Mouse (Mus musculus): ENCODE results near the gene Adcy3. TPM values are rescaled to one million over a fixed set of nuclear protein-coding genes. Genes with fewer than 3 reads are reported as not detected.
"Not testable (repeated sequence)": the region's sequence is repeated elsewhere in the genome, so short reads cannot be mapped to it uniquely, and the experiment has no call there.

The Adcy3 gene
- polyA plus RNA-seq, 1 experiment from 2014 or later = 8.1 TPM

DNA sequence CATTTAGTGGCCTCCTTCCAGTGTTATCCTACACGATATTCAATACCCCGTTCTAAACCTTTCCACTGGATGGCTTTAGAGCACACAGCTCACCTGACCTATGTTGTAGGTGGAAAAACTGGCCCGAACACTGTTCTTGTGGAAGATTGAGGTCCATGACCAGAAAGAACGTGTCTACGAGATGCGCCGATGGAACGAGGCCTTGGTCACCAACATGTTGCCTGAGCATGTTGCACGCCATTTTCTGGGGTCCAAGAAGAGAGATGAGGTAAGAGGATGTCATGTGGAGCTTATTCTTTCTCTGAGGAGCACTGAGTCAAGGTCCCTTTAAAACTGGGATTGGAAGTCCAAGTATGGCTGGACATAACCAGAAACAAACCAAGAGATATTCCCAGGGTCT is 76.3 kb downstream of the Adcy3 start:
- Histone ChIP-seq H3K36me3 (replicated peaks) (peaks cover 64% of the 10 kb centered on the region), H3K27me3 (no peaks in the 10 kb centered on the region), H3K4me1 (no peaks in the 10 kb centered on the region), H3K9me3 (no peaks in the 10 kb centered on the region), H3K4me2 (no peak overlapping the region), H3K9ac (no peak overlapping the region), H3K27ac (no peak overlapping the region), H3K4me3 (replicated peaks) (no peak overlapping the region)
- ATAC-seq (ENCODE audit: low FRiP score) = no peak
- 93% methylated on average over 9 of the region's 9 CpGs for WGBS

- Histone ChIP-seq H3K4me1 (no peaks in the 10 kb centered on the region), H3K4me3 (replicated peaks) (no peak overlapping the region), H3K9ac (no peak overlapping the region), H3K27me3 (no peaks in the 10 kb centered on the region), H3K9me3 (no peaks in the 10 kb centered on the region), H3K36me3 (replicated peaks) (peaks cover 74% of the 10 kb centered on the region), H3K4me2 (no peak overlapping the region), H3K27ac (no peak overlapping the region)
- ATAC-seq (ENCODE audit: low FRiP score) = no peak
- 94% methylated on average over 9 of the region's 9 CpGs for WGBS
Measured at GRCm38 (mm10) chr12:4211174-4211573, 78.3 kb downstream of the Adcy3 start.

GRCm38 (mm10) chr12:4212908-4213307 is 80.0 kb downstream of the Adcy3 start:
- WGBS = 76% methylated on average over 8 of the region's 8 CpGs
- no peaks in the 10 kb centered on the region for H3K9me3 ChIP-seq
- no peaks in the 10 kb centered on the region for H3K27me3 ChIP-seq
- no peak overlapping the region for H3K9ac ChIP-seq
- H3K4me3 ChIP-seq (replicated peaks) = no peak overlapping the region
- no peak for ATAC-seq (ENCODE audit: low FRiP score)
- H3K4me2 ChIP-seq = no peak overlapping the region
- no peaks in the 10 kb centered on the region for H3K4me1 ChIP-seq
- no peak overlapping the region for H3K27ac ChIP-seq
- peaks cover 80% of the 10 kb centered on the region for H3K36me3 ChIP-seq (replicated peaks)

GRCm38 (mm10) chr12:4230156-4230555 is 97.3 kb downstream of the Adcy3 start:
- peaks cover 17% of the 10 kb centered on the region for H3K4me1 ChIP-seq
- no peak overlapping the region for H3K4me2 ChIP-seq
- 96% methylated on average over 7 of the region's 7 CpGs for WGBS
- H3K27me3 ChIP-seq = no peaks in the 10 kb centered on the region
- no peak for ATAC-seq (ENCODE audit: low FRiP score)
- no peak overlapping the region for H3K4me3 ChIP-seq (replicated peaks)
- no peaks in the 10 kb centered on the region for H3K9me3 ChIP-seq
- no peak overlapping the region for H3K9ac ChIP-seq
- H3K27ac ChIP-seq = no peak overlapping the region
- H3K36me3 ChIP-seq (replicated peaks) = peaks cover 45% of the 10 kb centered on the region

DNA sequence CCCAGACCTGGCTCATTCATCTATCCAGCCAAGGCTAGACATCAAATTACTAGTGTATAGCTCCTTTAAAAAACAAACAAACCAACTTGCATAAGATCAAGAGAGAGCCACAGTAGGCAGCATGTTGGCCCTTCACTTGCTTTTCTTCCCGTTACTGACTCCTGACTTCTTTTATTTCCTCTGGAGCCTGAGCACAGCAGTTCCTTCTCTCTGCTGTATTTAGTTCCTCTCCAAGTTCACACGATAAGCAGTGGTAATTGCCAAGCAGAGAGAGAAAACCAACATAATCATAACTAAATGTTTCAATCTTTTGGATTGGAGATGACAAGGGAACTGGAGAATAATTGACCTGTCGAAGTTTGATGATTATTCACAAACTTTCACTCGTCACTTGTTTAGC is 99.9 kb downstream of the Adcy3 start:
- Histone ChIP-seq H3K9me3 (no peaks in the 10 kb centered on the region), H3K9ac (peak overlapping the region; percentile 68; the same call in 1 of the 2 replicates), H3K4me2 (peak overlapping the region; percentile 66), H3K27me3 (no peaks in the 10 kb centered on the region), H3K36me3 (replicated peaks) (peaks cover 20% of the 10 kb centered on the region), H3K4me3 (replicated peaks) (peak overlapping the region; percentile 69), H3K4me1 (peaks cover 17% of the 10 kb centered on the region), H3K27ac (no peak overlapping the region)
- no peak for ATAC-seq (ENCODE audit: low FRiP score)
- 55% methylated on average over 4 of the region's 4 CpGs for WGBS

- ATAC-seq (ENCODE audit: low FRiP score) = peak; percentile 99
- H3K4me3 ChIP-seq (replicated peaks) = peak within 1 kb of the TSS; percentile 69
- under 1% methylated on average over 50 of the region's 50 CpGs for WGBS
- H3K9me3 ChIP-seq = no peaks in the 10 kb centered on the region
- H3K4me2 ChIP-seq = peak within 1 kb of the TSS; percentile 66
- H3K27ac ChIP-seq = peak within 1 kb of the TSS; percentile 92
- H3K36me3 ChIP-seq (replicated peaks) = peaks cover 15% of the 10 kb centered on the region
- H3K27me3 ChIP-seq = no peaks in the 10 kb centered on the region
- H3K4me1 ChIP-seq = peaks cover 17% of the 10 kb centered on the region
- peak within 1 kb of the TSS; percentile 68 for H3K9ac ChIP-seq
Measured at GRCm38 (mm10) chr12:4233572-4234508, 100.9 kb downstream of the Adcy3 start, which contains the start of the genes Ptrhd1 and Cenpo. TSS of gene Ptrhd1 (plus strand) at chr12:4234027. TSS of gene Cenpo (minus strand) at chr12:4234294.

DNA sequence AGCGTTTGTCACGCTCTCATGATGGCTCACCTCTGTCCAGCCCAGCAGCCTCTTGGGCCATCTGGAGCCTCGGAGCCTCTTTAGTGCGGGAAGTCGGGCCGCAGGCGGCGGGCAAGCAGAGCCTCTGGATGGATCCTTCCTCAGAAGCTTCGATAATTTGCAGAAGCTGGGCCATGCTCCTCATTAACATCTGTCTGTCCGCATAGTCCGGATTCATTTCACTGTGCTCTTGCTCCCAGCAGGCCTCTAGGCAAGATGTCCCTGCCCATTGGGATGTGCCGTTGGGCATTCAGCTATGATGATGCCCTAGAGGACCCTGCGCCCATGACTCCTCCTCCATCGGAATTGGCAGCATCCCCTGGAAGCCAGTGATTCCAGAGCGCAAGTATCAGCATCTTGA is 104.6 kb downstream of the Adcy3 start:
- Histone ChIP-seq H3K9me3 (no peaks in the 10 kb centered on the region), H3K4me1 (peaks cover 13% of the 10 kb centered on the region), H3K27me3 (no peaks in the 10 kb centered on the region), H3K36me3 (replicated peaks) (no peaks in the 10 kb centered on the region), H3K4me2 (no peak overlapping the region), H3K9ac (no peak overlapping the region), H3K4me3 (replicated peaks) (no peak overlapping the region), H3K27ac (no peak overlapping the region)
- ATAC-seq (ENCODE audit: low FRiP score) = no peak
- whole genome bisulfite sequencing = 96% methylated on average over 15 of the region's 15 CpGs

GRCm38 (mm10) chr12:4240281-4240680 is 107.4 kb downstream of the Adcy3 start:
- H3K36me3 ChIP-seq (replicated peaks); H3K4me3 ChIP-seq (replicated peaks); H3K9ac ChIP-seq; ATAC-seq (ENCODE audit: low FRiP score); H3K27me3 ChIP-seq; H3K4me1 ChIP-seq; H3K9me3 ChIP-seq; H3K4me2 ChIP-seq; H3K27ac ChIP-seq: not testable (repeated sequence)
- 81% methylated on average over 8 of the region's 8 CpGs for WGBS

DNA sequence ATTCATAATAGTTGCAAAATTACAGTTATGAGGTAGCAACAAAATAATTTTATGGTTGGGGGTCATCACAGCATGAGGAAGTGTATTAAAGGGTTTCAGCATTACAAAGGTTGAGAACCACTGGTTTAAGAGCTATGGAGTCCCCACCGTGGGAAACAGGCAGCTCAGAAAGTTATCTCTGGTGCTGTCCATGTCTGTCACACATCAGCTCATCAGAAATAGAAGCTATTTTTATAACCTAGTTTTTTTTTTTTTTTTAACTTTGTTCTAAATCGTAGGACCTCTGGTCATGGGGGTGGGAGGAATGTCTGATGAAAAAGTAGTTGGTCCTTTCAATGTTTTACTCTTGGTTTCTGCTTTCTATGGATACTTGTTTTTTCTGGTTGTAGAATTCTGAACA is 110.9 kb downstream of the Adcy3 start:
- Histone ChIP-seq H3K4me1 (no peaks in the 10 kb centered on the region), H3K9me3 (no peaks in the 10 kb centered on the region), H3K36me3 (replicated peaks) (peaks cover 3% of the 10 kb centered on the region), H3K27ac (no peak overlapping the region), H3K9ac (no peak overlapping the region), H3K27me3 (no peaks in the 10 kb centered on the region), H3K4me2 (no peak overlapping the region), H3K4me3 (replicated peaks) (no peak overlapping the region)
- no peak for ATAC-seq (ENCODE audit: low FRiP score)
- 86% methylated on average over 2 of the region's 2 CpGs for WGBS

- ATAC-seq (ENCODE audit: low FRiP score) = no peak
Measured at GRCm38 (mm10) chr12:4245742-4246141, 112.8 kb downstream of the Adcy3 start.

DNA sequence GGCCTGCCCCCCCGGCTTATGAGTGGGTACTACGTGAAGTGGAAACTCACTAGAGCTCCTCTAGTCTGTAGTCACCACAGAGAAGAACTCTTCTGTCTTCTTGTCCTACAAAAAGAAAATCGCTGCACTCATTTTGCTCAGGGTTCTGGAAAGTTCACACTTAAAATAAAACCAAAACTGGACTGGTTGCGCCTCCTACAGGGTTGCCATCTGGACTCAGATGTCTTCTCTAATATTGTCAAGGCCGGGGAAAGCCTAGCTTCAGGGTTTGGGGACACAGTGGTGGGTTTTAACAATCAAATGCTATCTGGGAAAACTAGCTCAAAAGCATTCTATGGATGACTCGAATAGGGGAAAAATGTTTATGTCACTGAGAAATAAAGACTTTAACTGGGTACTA is 116.9 kb downstream of the Adcy3 start:
- no peak overlapping the region for H3K9ac ChIP-seq
- no peak for ATAC-seq (ENCODE audit: low FRiP score)

More at GRCm38 (mm10) chr12:4245742-4246141, 112.8 kb downstream of the Adcy3 start:
- no peak overlapping the region for H3K4me3 ChIP-seq (replicated peaks)
- no peak overlapping the region for H3K4me2 ChIP-seq
- no peak overlapping the region for H3K9ac ChIP-seq
- H3K9me3 ChIP-seq = no peaks in the 10 kb centered on the region
- 89% methylated on average over 10 of the region's 10 CpGs for WGBS
- no peaks in the 10 kb centered on the region for H3K4me1 ChIP-seq
- no peaks in the 10 kb centered on the region for H3K27me3 ChIP-seq
- peaks cover 5% of the 10 kb centered on the region for H3K36me3 ChIP-seq (replicated peaks)
- H3K27ac ChIP-seq = no peak overlapping the region

DNA sequence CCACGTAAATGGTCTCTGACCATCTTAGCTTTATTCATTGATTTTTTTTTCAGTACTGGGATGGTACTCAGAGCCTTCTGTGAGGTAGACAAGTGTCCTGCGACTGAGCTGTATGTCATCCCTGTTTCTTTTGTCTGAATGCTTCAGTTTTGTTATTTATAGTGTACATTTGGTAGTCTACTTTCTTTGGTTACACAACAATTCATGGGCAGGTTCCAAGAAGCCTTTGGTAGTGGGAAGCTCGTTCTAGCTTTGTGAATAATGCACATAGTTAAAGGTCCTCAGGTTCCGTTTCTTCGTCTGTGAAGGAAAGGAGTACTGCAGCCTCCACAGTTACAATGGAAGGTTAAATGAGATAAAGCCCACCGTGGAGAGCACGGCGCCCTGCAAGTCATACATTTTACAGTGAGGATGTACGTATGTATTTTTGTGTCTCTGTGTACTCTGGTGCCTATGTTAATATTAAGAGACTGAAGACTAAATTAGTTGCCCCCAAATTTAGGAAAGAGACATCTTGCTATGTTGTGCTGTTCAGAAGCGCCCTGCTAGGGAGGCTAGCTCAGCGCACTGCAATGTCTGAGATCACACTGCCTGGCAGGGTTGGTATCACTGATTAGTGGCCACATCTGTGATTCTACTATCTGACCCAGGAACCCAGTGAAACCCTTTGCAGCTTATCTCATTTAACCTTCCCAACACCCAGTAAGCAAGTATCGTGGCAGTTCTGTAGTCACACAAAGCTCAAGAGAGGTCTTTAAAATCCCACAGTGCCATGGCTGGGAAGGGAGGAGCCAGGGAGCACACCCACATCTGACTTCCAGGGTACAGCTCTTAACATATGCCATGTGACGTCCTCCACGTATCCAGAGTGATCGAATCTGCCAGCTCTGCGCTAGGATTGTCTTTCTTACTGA is 120.1 kb downstream of the Adcy3 start:
- H3K4me3 ChIP-seq (replicated peaks) = no peak overlapping the region
- H3K27ac ChIP-seq = no peak overlapping the region
- no peaks in the 10 kb centered on the region for H3K27me3 ChIP-seq
- no peaks in the 10 kb centered on the region for H3K4me1 ChIP-seq
- no peaks in the 10 kb centered on the region for H3K9me3 ChIP-seq
- no peak overlapping the region for H3K9ac ChIP-seq
- peaks cover 33% of the 10 kb centered on the region for H3K36me3 ChIP-seq (replicated peaks)
- H3K4me2 ChIP-seq = no peak overlapping the region
- no peak for ATAC-seq (ENCODE audit: low FRiP score)
- 89% methylated on average over 16 of the region's 16 CpGs for WGBS

More for the DNA sequence above, 116.9 kb downstream of the Adcy3 start:
- Histone ChIP-seq H3K4me2 (no peak overlapping the region), H3K4me1 (no peaks in the 10 kb centered on the region), H3K27me3 (no peaks in the 10 kb centered on the region), H3K9me3 (no peaks in the 10 kb centered on the region), H3K36me3 (replicated peaks) (peaks cover 23% of the 10 kb centered on the region), H3K4me3 (replicated peaks) (no peak overlapping the region), H3K27ac (no peak overlapping the region)
- 88% methylated on average over 6 of the region's 6 CpGs for WGBS

Measured in forebrain, embryonic 12.5 days (tissue).